Mouse (Mus musculus) CH12.LX (cell line): Measurements from ENCODE around the gene Aldh2.

Experiments used
- E2F4 ChIP-seq: IDR thresholded peaks from 2 replicates; pipeline ENCODE4 v1.6.1; 2011; ENCODE audit warnings: low read depth, low read length, improper control_type of control experiment; ENCODE audit not compliant: insufficient replicate concordance
- ETS1 ChIP-seq: conservative IDR thresholded peaks from 2 replicates; pipeline ENCODE4 v1.6.1; 2012; ENCODE audit warnings: low read depth, mild to moderate bottlenecking, inconsistent platforms, low read length, improper control_type of control experiment, moderate library complexity
- HCFC1 ChIP-seq: IDR thresholded peaks from 2 replicates; pipeline ENCODE4 v1.6.1; 2012; ENCODE audit warnings: low read depth, mild to moderate bottlenecking, inconsistent platforms, low read length, improper control_type of control experiment
- MEF2A ChIP-seq: IDR thresholded peaks from 2 replicates; pipeline ENCODE4 v1.6.1; 2014; ENCODE audit warnings: low read depth, mild to moderate bottlenecking, inconsistent platforms, low read length, improper control_type of control experiment, borderline replicate concordance
- POLR2A ChIP-seq: IDR thresholded peaks from 2 replicates; pipeline ENCODE4 v1.6.1; 2011; ENCODE audit warnings: low read depth, mild to moderate bottlenecking, improper control_type of control experiment, low read length
- SIN3A ChIP-seq: IDR thresholded peaks from 2 replicates; pipeline ENCODE4 v1.6.1; 2012; ENCODE audit warnings: low read length, improper control_type of control experiment, inconsistent platforms
- ZKSCAN1 ChIP-seq: IDR thresholded peaks from 2 replicates; pipeline ENCODE4 v1.6.1; 2012; ENCODE audit warnings: low read depth, inconsistent platforms, low read length, improper control_type of control experiment, borderline replicate concordance

- TF ChIP-seq E2F4 (no peak), ZKSCAN1 (no peak), ETS1 (no peak), MEF2A (no peak), SIN3A (no peak), POLR2A (no peak), HCFC1 (no peak)
Observed at GRCm38 (mm10) chr5:121632804-121633203, 39.2 kb upstream of the Aldh2 start.
